Mouse (Mus musculus) heart, postnatal 4 days (tissue): ENCODE data around the gene Cep41. TPM values are rescaled to one million over a fixed set of nuclear protein-coding genes. Genes with fewer than 3 reads are reported as not detected.

Source experiments
- DNase-seq: peaks from one replicate; pipeline ENCODE4 v3.0.0; 2021
- total RNA-seq, 2 experiments: library from RNA; stranded (reverse); gene quantifications; 2 replicates each; pipeline ENCODE4 v1.2.3; 2021

Gene Cep41
- total RNA-seq, 2 experiments from 2014 or later: 4.2 to 8.0 TPM

GRCm38 (mm10) chr6:30710371-30711364, 17.1 kb upstream of the Cep41 start:
- no peak for DNase-seq

GRCm38 (mm10) chr6:30709115-30709514, 15.6 kb upstream of the Cep41 start:
- DNase-seq: no peak

GRCm38 (mm10) chr6:30703977-30704602, 10.5 kb upstream of the Cep41 start:
- peak; percentile 39 for DNase-seq

- DNase-seq: no peak
These were observed 9.9 kb upstream of the Cep41 start for GRCm38 (mm10) chr6:30703476-30703875.

- DNase-seq: no peak
These were observed 9.3 kb upstream of the Cep41 start for GRCm38 (mm10) chr6:30702881-30703280.

- DNase-seq: peak; percentile 41
These were observed 6.6 kb upstream of the Cep41 start for GRCm38 (mm10) chr6:30700182-30700581.

GRCm38 (mm10) chr6:30698036-30698435, 4.5 kb upstream of the Cep41 start:
- DNase-seq: peak; percentile 65

- peak; percentile 32 for DNase-seq
These were observed 3.9 kb upstream of the Cep41 start for GRCm38 (mm10) chr6:30697464-30697863.

GRCm38 (mm10) chr6:30695124-30695523, 1.6 kb upstream of the Cep41 start:
- no peak for DNase-seq

- no peak for DNase-seq
These were observed 660 bp upstream of the Cep41 start for GRCm38 (mm10) chr6:30694209-30694608.

- no peak for DNase-seq
These were observed 723 bp downstream of the Cep41 start for GRCm38 (mm10) chr6:30692826-30693225.

GRCm38 (mm10) chr6:30687198-30687597, 6.4 kb downstream of the Cep41 start:
- DNase-seq: no peak

GRCm38 (mm10) chr6:30684570-30684969, 9.0 kb downstream of the Cep41 start:
- DNase-seq: no peak

- peak; percentile 71 for DNase-seq
These were observed 11.3 kb downstream of the Cep41 start for GRCm38 (mm10) chr6:30681935-30682900.

GRCm38 (mm10) chr6:30680442-30680841, 13.1 kb downstream of the Cep41 start:
- DNase-seq: no peak

GRCm38 (mm10) chr6:30679567-30679966, 14.0 kb downstream of the Cep41 start:
- no peak for DNase-seq

- no peak for DNase-seq
These were observed 15.1 kb downstream of the Cep41 start for GRCm38 (mm10) chr6:30678482-30678881.

- no peak for DNase-seq
These were observed 16.0 kb downstream of the Cep41 start for GRCm38 (mm10) chr6:30677591-30677990.

GRCm38 (mm10) chr6:30676506-30676905, 17.0 kb downstream of the Cep41 start:
- no peak for DNase-seq

GRCm38 (mm10) chr6:30675281-30675771, 18.2 kb downstream of the Cep41 start:
- peak; percentile 34 for DNase-seq

- no peak for DNase-seq
These were observed 18.8 kb downstream of the Cep41 start for GRCm38 (mm10) chr6:30674714-30675280.
